Mouse (Mus musculus) ES-E14 (cell line): ENCODE data around the gene Agps. TPM values are rescaled to one million over a fixed set of nuclear protein-coding genes. Genes with fewer than 3 reads are reported as not detected.

ENCODE experiments used
- DNase-seq: peaks from one replicate; pipeline ENCODE4 v3.0.0-alpha.2; 2013; ENCODE audit warnings: low read depth, low spot score
- H3K27ac ChIP-seq: 2 replicates; pipeline ENCODE4 v1.5.1; 2012; ENCODE audit warnings: low read depth, mild to moderate bottlenecking, low read length, moderate library complexity, mixed read lengths; ENCODE audit not compliant: poor library complexity, insufficient read depth, severe bottlenecking
- H3K36me3 ChIP-seq: 2 replicates; pipeline ENCODE4 v1.6.1; 2012; ENCODE audit warnings: mild to moderate bottlenecking, low read length, moderate library complexity, mixed read lengths; ENCODE audit not compliant: control insufficient read depth, poor library complexity, insufficient read depth, severe bottlenecking
- H3K4me1 ChIP-seq, 2 experiments: fragments of 150-350 bp in 1 of 2; sonication (generic) in 1 of 2; 2 replicates each; pipeline ENCODE4 v1.6.1; 2012; ENCODE audit warnings: low read length in 2 of 2, mild to moderate bottlenecking in 1 of 2, mixed read lengths in 1 of 2; ENCODE audit not compliant: control insufficient read depth in 2 of 2, insufficient read depth in 2 of 2, poor library complexity in 1 of 2
- H3K4me3 ChIP-seq, 2 experiments: fragments of 150-350 bp in 1 of 2; sonication (generic) in 1 of 2; 2 replicates each; pipeline ENCODE4 v1.5.1; 2012; ENCODE audit warnings: low read length in 2 of 2, low read depth in 1 of 2, mild to moderate bottlenecking in 1 of 2, mixed read lengths in 1 of 2; ENCODE audit not compliant: insufficient read depth in 1 of 2, poor library complexity in 1 of 2, severe bottlenecking in 1 of 2
- H3K9ac ChIP-seq: 2 replicates; pipeline ENCODE4 v1.6.1; 2012; ENCODE audit warnings: low read depth, mild to moderate bottlenecking, low read length, mixed read lengths; ENCODE audit not compliant: poor library complexity, insufficient read depth, severe bottlenecking
- H3K9me3 ChIP-seq: fragments of 150-350 bp; sonication (generic); 2 replicates; pipeline ENCODE4 v1.6.1; 2012; ENCODE audit warnings: low read depth, mild to moderate bottlenecking, low read length; ENCODE audit not compliant: control insufficient read depth, insufficient read depth
- CHD2 ChIP-seq: IDR thresholded peaks from 2 replicates; pipeline ENCODE4 v1.6.1; 2014; ENCODE audit warnings: mild to moderate bottlenecking, low read depth, low read length, inconsistent platforms
- HCFC1 ChIP-seq: IDR thresholded peaks from 2 replicates; pipeline ENCODE4 v1.6.1; 2012; ENCODE audit warnings: low read length, inconsistent platforms, borderline replicate concordance; ENCODE audit not compliant: insufficient read depth
- MAFK ChIP-seq: IDR thresholded peaks from 2 replicates; pipeline ENCODE4 v1.6.1; 2014; ENCODE audit warnings: mild to moderate bottlenecking, low read depth, low read length, inconsistent platforms; ENCODE audit not compliant: insufficient read depth
- ZC3H11A ChIP-seq: IDR thresholded peaks from 2 replicates; pipeline ENCODE4 v1.6.1; 2012; ENCODE audit warnings: low read depth, mild to moderate bottlenecking, inconsistent platforms, low read length, borderline replicate concordance
- ZNF384 ChIP-seq: IDR thresholded peaks from 2 replicates; pipeline ENCODE4 v1.6.1; 2012; ENCODE audit warnings: low read depth, low read length, inconsistent platforms
- in situ Hi-C, 2 experiments: fragments of 600-800 bp; cut with MboI; formaldehyde crosslinking; loops; one replicate each; pipeline ENCODE4 v1.15.1; 2025; ENCODE audit warnings: low sequenced_read_pairs in 2 of 2, inconsistent platforms in 1 of 2; ENCODE audit not compliant: unreplicated experiment in 2 of 2
- total RNA-seq: library from RNA; depleted of rRNA; stranded (reverse); fragments of 300-350 nt; gene quantifications from 2 replicates; pipeline ENCODE4 v1.2.3, GENCODE M21; 2012; rRNA removed

Agps gene
- 74.6 and 101 TPM in 2 replicates for total RNA-seq

GRCm38 (mm10) chr2:75831881-75832633, at the start of gene Agps:
Gene Agps, plus strand, starts transcription at chr2:75832177.
- DNase-seq: peak; percentile 70
- H3K9ac ChIP-seq: peak within 1 kb of the TSS; percentile 97
- H3K27ac ChIP-seq: peak within 1 kb of the TSS; percentile 54
- peaks cover 2 to 6% of the 10 kb centered on the region in 2 experiments; a peak in 3 of 4 replicates for H3K4me1 ChIP-seq
- no peaks in the 10 kb centered on the region for H3K9me3 ChIP-seq
- H3K36me3 ChIP-seq: peaks cover 3% of the 10 kb centered on the region; the same call in 1 of the 2 replicates
- peak within 1 kb of the TSS; percentile 97 to 99 for H3K4me3 ChIP-seq
- in situ Hi-C loops: no loop called here
- TF ChIP-seq HCFC1 (no peak), MAFK (no peak), ZC3H11A (no peak), CHD2 (no peak), ZNF384 (no peak)

- Histone ChIP-seq H3K9ac (no peak overlapping the region), H3K4me1 (peaks cover 0 to 2% of the 10 kb centered on the region in 2 experiments; a peak in 1 of 4 replicates), H3K36me3 (no peaks in the 10 kb centered on the region), H3K9me3 (no peaks in the 10 kb centered on the region), H3K4me3 (peak overlapping the region in 1 of 2 experiments; percentile 21; a peak in 1 of 4 replicates), H3K27ac (no peak overlapping the region)
- DNase-seq: peak; percentile 56
- in situ Hi-C loops: loop anchor here in 1 of 2 experiments (10.0 kb wide), 2 partner anchors 179 to 181 kb away; no protein-coding TSS in a partner anchor
- TF ChIP-seq CHD2 (no peak), HCFC1 (peak; percentile 32; the same call in 1 of the 2 replicates), ZC3H11A (peak; percentile 85)
Observed at GRCm38 (mm10) chr2:75786075-75786474, 45.9 kb upstream of the Agps start.

- Histone ChIP-seq H3K36me3 (no peaks in the 10 kb centered on the region), H3K9ac (no peak overlapping the region), H3K4me1 (peaks cover 2% of the 10 kb centered on the region in 2 experiments; a peak in 1 of 4 replicates), H3K9me3 (no peaks in the 10 kb centered on the region), H3K4me3 (no peak overlapping the region), H3K27ac (no peak overlapping the region)
- DNase-seq: no peak
- in situ Hi-C loops: loop anchor here in 1 of 2 experiments (10.0 kb wide), 2 partner anchors 176 to 184 kb away; no protein-coding TSS in a partner anchor
- no peak for TF ChIP-seq ZNF384
- TF ChIP-seq CHD2: no peak
- no peak for TF ChIP-seq ZC3H11A
- TF ChIP-seq MAFK: no peak
- TF ChIP-seq HCFC1: no peak
Observed at GRCm38 (mm10) chr2:75788511-75788910, 43.5 kb upstream of the Agps start.

GRCm38 (mm10) chr2:75789959-75790523, 41.9 kb upstream of the Agps start:
- Histone ChIP-seq H3K4me3 (no peak overlapping the region), H3K9me3 (no peaks in the 10 kb centered on the region), H3K36me3 (no peaks in the 10 kb centered on the region), H3K27ac (no peak overlapping the region), H3K9ac (no peak overlapping the region), H3K4me1 (peaks cover 2% of the 10 kb centered on the region in 2 experiments; a peak in 1 of 4 replicates)
- no peak for TF ChIP-seq CHD2
- no peak for DNase-seq
- in situ Hi-C loops: loop anchor here in 1 of 2 experiments (10.0 kb wide), 2 partner anchors 175 to 185 kb away; no protein-coding TSS in a partner anchor
